Mouse (Mus musculus): ENCODE data around the gene Ankrd52.

DNA sequence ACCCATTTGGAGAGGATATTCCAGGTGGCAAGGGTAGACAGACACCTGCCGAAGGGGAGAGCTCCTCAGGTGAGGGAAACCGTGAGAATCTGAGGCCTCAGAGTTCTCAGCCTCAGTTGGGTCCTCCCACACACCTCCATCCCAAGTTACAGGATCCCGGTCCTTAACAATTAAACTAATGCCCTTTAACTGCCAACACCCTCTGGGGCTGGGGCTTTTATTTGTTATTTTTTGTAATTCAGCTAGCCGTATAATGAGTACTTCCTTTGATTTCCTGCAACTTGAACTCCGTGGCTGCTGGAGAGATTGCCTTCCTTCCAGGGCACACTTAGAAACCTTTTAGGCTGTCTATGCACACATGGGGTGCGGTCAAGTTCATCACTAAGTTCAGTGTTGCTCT, 67.4 kb downstream of the Ankrd52 start:
- no peak for TF ChIP-seq CTCF (IDR thresholded peaks at IDR 0.05; ENCODE audit: insufficient read depth, low read length)
- TF ChIP-seq POLR2A (IDR thresholded peaks at IDR 0.05; ENCODE audit: borderline replicate concordance, extremely low read depth, low read depth, low read length): no peak

All from lung, adult 2 months (tissue).